Mouse (Mus musculus) midbrain, embryonic 11.5 days (tissue): ENCODE data around the gene Crk. TPM values are rescaled to one million over a fixed set of nuclear protein-coding genes. Genes with fewer than 3 reads are reported as not detected.

Source experiments
- ATAC-seq: fragments of 200-750 bp; cut with Nextera tagmentation; 2 replicates; pipeline ENCODE4 v1.8.0; 2017; ENCODE audit warnings: moderate TSS enrichment, moderate library complexity; ENCODE audit not compliant: low FRiP score
- DNase-seq: peaks from one replicate; pipeline ENCODE4 v3.0.0; 2015; ENCODE audit warnings: low spot score; ENCODE audit errors: missing footprints
- H3K27ac ChIP-seq: fragments of 300-500 bp; sonication (generic); 2 replicates; pipeline ENCODE4 v1.5.1; 2014; ENCODE audit warnings: low read depth, low read length
- H3K27me3 ChIP-seq: fragments of 300-500 bp; sonication (generic); 2 replicates; pipeline ENCODE4 v1.6.1; 2014; ENCODE audit warnings: mild to moderate bottlenecking, low read length, moderate library complexity, mixed read lengths; ENCODE audit not compliant: control insufficient read depth, insufficient read depth
- H3K36me3 ChIP-seq: fragments of 300-500 bp; sonication (generic); 2 replicates; pipeline ENCODE4 v1.6.1; 2014; ENCODE audit warnings: mild to moderate bottlenecking, low read length, moderate library complexity, mixed read lengths; ENCODE audit not compliant: control insufficient read depth, insufficient read depth
- H3K4me1 ChIP-seq: fragments of 300-500 bp; sonication (generic); 2 replicates; pipeline ENCODE4 v1.6.1; 2014; ENCODE audit warnings: low read length; ENCODE audit not compliant: control insufficient read depth, insufficient read depth
- H3K4me2 ChIP-seq: fragments of 300-500 bp; sonication (generic); 2 replicates; pipeline ENCODE4 v1.6.1; 2014; ENCODE audit warnings: mild to moderate bottlenecking, moderate library complexity
- H3K4me3 ChIP-seq: fragments of 300-500 bp; sonication (generic); 2 replicates; pipeline ENCODE4 v1.5.1; 2014; ENCODE audit warnings: low read depth, low read length
- H3K9ac ChIP-seq: fragments of 300-500 bp; sonication (generic); 2 replicates; pipeline ENCODE4 v1.6.1; 2014; ENCODE audit warnings: low read length
- H3K9me3 ChIP-seq: fragments of 300-500 bp; sonication (generic); 2 replicates; pipeline ENCODE4 v1.6.1; 2016; ENCODE audit warnings: low read length; ENCODE audit not compliant: control insufficient read depth
- WGBS: fragments of 180-500 bp; shearing (Covaris S2); extraction: QIAGEN DNeasy Blood & Tissue Kit; methylation state at CpG from one replicate; pipeline ENCODE4 v1.1.7; 2014; 5-methylcytosine and 5-hydroxymethylcytosine counted together
- polyA plus RNA-seq: library from polyadenylated mRNA; unstranded; fragments of >200 nt; fragmentation: Nextera tagmentation; extraction: Ambion mirVana; gene quantifications from 2 replicates; pipeline ENCODE4 v1.2.1, GENCODE M21; 2014

Gene Crk
- polyA plus RNA-seq, 1 experiment from 2014 or later, result 130 TPM

DNA sequence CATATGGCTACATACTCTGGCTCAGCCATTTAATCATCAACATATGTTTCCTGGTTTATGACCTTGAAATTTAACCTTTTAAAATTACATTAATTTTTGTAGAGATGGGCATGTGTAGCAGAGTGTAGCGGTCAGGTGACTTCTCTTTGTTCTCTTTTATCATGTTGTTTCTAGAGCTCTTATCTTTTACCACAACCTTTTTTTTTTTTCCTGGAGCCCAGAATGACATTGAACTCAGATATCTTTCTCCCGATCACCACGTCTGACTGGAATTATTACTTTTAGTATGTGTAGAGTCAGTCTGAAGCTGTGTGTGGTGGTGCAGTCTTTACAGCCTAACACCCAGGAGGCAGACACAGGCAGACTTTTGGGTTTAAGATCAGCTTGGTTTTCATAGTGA lies 62.6 kb downstream of the Crk start:
- Histone ChIP-seq H3K4me2 (no peak overlapping the region), H3K9me3 (no peaks in the 10 kb centered on the region), H3K27ac (no peak overlapping the region), H3K9ac (no peak overlapping the region), H3K36me3 (peaks cover 9% of the 10 kb centered on the region), H3K27me3 (no peaks in the 10 kb centered on the region), H3K4me3 (no peak overlapping the region), H3K4me1 (peaks cover 7% of the 10 kb centered on the region)
- DNase-seq (no peak), ATAC-seq (no peak)
- 93% methylated on average over 3 of the region's 3 CpGs for WGBS

DNA sequence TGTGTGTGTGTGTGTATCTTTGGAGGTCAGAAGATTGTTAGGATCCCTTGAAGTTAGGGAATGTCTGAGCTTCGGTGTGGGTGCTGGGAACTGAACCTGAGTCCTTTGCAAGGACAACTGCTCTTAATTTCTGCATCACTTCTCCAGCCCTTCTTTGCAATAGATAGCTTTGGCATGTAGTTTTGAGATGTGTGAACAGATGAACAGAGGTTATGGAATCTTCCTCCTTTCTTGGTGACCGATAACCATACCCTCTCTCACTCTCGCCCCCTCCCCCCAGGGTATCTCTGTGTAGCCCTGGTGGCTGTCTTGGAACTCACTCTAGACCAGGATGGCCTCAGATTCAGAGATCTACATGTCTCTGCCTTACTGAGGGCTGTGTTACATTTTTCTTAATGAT lies 65.7 kb downstream of the Crk start:
- H3K9ac ChIP-seq, result no peak overlapping the region
- H3K36me3 ChIP-seq, result peaks cover 6% of the 10 kb centered on the region; the same call in 1 of the 2 replicates
- ATAC-seq (no peak), DNase-seq (no peak)
- H3K27me3 ChIP-seq, result no peaks in the 10 kb centered on the region
- 92% methylated on average over 3 of the region's 3 CpGs for WGBS
- no peak overlapping the region for H3K27ac ChIP-seq
- H3K9me3 ChIP-seq, result no peaks in the 10 kb centered on the region
- no peak overlapping the region for H3K4me3 ChIP-seq
- no peak overlapping the region for H3K4me2 ChIP-seq
- peaks cover 6% of the 10 kb centered on the region; the same call in 1 of the 2 replicates for H3K4me1 ChIP-seq

- no peak overlapping the region for H3K4me3 ChIP-seq
- DNase-seq (no peak), ATAC-seq (no peak)
- H3K27me3 ChIP-seq, result no peaks in the 10 kb centered on the region
- 90% methylated on average over 1 of the region's 1 CpGs for WGBS
- H3K27ac ChIP-seq, result no peak overlapping the region
- H3K9me3 ChIP-seq, result no peaks in the 10 kb centered on the region
- peaks cover 5% of the 10 kb centered on the region; the same call in 1 of the 2 replicates for H3K4me1 ChIP-seq
- no peak overlapping the region for H3K4me2 ChIP-seq
- H3K36me3 ChIP-seq, result peaks cover 3% of the 10 kb centered on the region; the same call in 1 of the 2 replicates
- H3K9ac ChIP-seq, result no peak overlapping the region
Measured at GRCm38 (mm10) chr11:75750537-75750936, 71.5 kb downstream of the Crk start.

DNA sequence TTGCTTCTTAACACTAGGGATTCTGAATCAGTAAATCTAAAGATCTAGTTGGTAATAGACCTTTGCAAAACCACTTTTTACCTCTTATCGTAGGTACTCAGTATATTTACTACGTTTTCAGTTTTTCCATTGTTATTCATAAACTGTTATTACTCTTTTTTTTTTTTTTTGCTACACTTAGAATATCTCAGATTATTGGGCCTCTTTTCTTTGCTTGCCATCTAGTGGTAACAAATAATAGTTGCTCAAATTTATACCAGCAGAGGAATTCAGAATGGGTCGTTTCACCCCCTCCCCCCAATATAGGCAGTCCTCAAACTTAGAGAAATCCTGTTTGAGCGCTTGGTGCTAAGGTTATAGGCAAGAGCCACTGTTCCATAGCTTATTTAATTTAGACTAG lies 72.0 kb downstream of the Crk start:
- no peak for ATAC-seq
- Histone ChIP-seq H3K4me1 (peaks cover 5% of the 10 kb centered on the region; the same call in 1 of the 2 replicates), H3K9me3 (no peaks in the 10 kb centered on the region), H3K4me2 (no peak overlapping the region), H3K4me3 (no peak overlapping the region), H3K27me3 (no peaks in the 10 kb centered on the region), H3K36me3 (peaks cover 3% of the 10 kb centered on the region), H3K27ac (no peak overlapping the region), H3K9ac (no peak overlapping the region)
- WGBS, result 92% methylated on average over 4 of the region's 4 CpGs
- no peak for DNase-seq

Other genes with a start within 250 kb of the Crk start
- gene Serpinf2, start 239.7 kb upstream of the Crk start, polyA plus RNA-seq, result not detected in 2 replicates
- gene Wdr81, start 224.5 kb upstream of the Crk start, polyA plus RNA-seq, result 2.8 and 3.9 TPM in 2 replicates
- gene Tlcd2, start 217.5 kb upstream of the Crk start, polyA plus RNA-seq, result 7.6 and 8.9 TPM in 2 replicates
- gene Prpf8, start 192.4 kb upstream of the Crk start, polyA plus RNA-seq, result 94.9 and 100.0 TPM in 2 replicates
- gene Rilp, start 169.2 kb upstream of the Crk start, polyA plus RNA-seq, result 0.53 and 0.72 TPM in 2 replicates
- gene Scarf1, start 165.7 kb upstream of the Crk start, polyA plus RNA-seq, result 2.9 and 3.4 TPM in 2 replicates
- gene Slc43a2, start 147.6 kb upstream of the Crk start, polyA plus RNA-seq, result 3.3 and 3.7 TPM in 2 replicates
- gene Pitpna, start 91.2 kb upstream of the Crk start, polyA plus RNA-seq, result 87.9 and 90.7 TPM in 2 replicates
- 23.7 and 25.6 TPM in 2 replicates for gene Inpp5k, start 48.3 kb upstream of the Crk start, polyA plus RNA-seq
- gene Myo1c, start 28.8 kb upstream of the Crk start, polyA plus RNA-seq, result 9.8 and 10.2 TPM in 2 replicates
- 1,665 and 1,827 TPM in 2 replicates for gene Ywhae, start 53.6 kb downstream of the Crk start, polyA plus RNA-seq
- 0.58 and 0.68 TPM in 2 replicates for gene Doc2b, start 116.8 kb downstream of the Crk start, polyA plus RNA-seq